Mouse (Mus musculus) adipocyte (in vitro differentiated cells): ENCODE measurements at regions not wholly inside any gene's neighbourhood (a gene's known extent, or its start where the extent isn't known, plus 50 kb on each side); places are given as distances from the start of the nearest gene placed in this dataset.

Experiments
- DNase-seq: peaks from one replicate; pipeline ENCODE4 v3.0.0-alpha.2; 2016; ENCODE audit warnings: low spot score

- DNase-seq: peak; percentile 32
These were observed 91.2 kb downstream of the Rnf138rt1 start for GRCm38 (mm10) chrX:163669886-163670285.
